Mouse (Mus musculus): ENCODE data around the gene Syne2. TPM values are rescaled to one million over a fixed set of nuclear protein-coding genes. Genes with fewer than 3 reads are reported as not detected.

Syne2 gene
- total RNA-seq, 2 experiments from 2014 or later = 18.6 to 22.0 TPM

GRCm38 (mm10) chr12:76080876-76081556, 263.1 kb downstream of the Syne2 start:
- DNase-seq (ENCODE audit: low spot score in 2 of 2) = no peak
- intact Hi-C loops (cut with DNase I) = no loop called here

DNA sequence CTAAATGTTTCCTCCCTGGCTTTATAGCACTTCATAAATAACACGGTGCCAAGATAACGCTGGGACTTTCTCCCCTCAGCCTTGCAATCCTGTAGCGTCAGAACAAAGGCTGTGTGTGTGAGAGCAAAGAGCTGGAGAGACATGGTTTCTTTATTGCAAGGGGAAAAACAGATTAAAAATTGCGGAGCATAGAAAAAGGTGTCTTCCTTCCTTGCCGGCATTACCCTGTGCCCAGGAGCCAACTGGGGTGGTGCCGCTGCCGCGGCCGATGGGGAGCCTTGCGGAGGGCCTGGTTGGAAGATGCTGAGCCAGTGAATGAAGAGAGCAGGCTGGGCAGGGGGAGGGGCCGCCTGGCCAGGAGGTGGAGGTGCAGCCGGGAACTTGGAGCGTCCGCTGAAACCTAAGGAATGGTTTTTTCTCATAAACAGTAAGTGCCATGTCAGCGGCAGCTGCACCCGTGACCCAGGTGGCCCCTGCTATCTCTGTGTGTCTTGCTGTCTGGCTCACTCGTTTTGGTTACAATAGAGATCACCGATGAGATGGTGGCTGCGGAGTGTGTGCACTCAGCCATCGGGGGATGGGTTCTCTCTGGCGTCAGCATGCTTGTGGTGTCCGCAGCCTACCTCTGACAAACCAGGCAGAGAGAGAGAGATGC, 263.8 kb downstream of the Syne2 start:
- intact Hi-C loops (cut with DNase I) = no loop called here
- peak; percentile 81 to 91 for DNase-seq (ENCODE audit: low spot score in 2 of 2)

GRCm38 (mm10) chr12:76085066-76085465, 267.1 kb downstream of the Syne2 start:
- no peak for DNase-seq (ENCODE audit: low spot score in 2 of 2)
- intact Hi-C loops (cut with DNase I) = no loop called here

DNA sequence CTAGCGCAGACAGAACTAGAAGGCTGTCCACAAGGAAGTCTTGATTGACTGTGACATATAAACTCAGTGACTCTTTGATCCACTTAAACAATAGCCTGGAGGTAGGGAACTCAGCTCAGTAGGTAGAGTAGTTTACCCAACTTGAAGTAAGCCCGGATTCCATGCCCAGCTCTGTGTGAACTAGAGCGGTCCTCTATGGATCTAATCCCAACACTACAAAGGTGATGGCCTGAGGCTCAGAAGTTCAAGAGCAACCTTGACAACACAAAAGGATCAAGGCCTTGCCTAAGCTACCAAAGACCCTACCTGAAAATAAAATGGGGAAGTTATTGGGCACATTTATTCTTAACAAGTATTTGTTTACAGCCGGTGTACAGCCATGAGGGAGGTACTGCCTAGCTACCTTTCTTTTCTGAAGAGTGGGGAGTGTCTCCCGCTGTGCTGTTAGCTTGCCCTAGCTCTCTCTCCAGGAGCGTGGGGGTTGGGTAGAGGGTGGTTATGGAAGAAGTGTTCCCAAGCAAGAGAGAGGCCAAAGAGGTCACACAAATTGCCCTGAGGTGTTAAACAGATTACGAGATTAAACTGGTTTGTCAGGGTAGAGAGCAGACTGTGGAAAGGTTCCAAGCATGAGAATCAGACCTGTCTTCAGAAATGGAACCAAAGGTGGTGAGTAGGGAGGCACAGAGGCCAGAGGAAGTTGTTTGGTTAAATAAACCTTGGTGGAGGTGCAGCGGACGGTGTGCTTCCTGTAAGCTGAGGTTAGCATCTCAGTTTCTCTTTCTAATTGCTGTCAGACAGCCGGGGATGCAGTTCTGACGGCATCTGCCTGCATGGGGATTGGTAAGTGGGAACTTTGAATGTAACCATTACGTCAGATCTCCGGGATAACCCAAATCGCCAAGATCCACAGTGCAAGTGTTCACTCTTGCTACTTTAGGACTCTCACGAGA, 268.3 kb downstream of the Syne2 start:
- no peak for DNase-seq (ENCODE audit: low spot score in 2 of 2)

GRCm38 (mm10) chr12:76087025-76087424, 269.1 kb downstream of the Syne2 start:
- intact Hi-C loops (cut with DNase I) = no loop called here
- no peak for DNase-seq (ENCODE audit: low spot score in 2 of 2)

More for the DNA sequence above, 268.3 kb downstream of the Syne2 start:
- intact Hi-C loops (cut with DNase I) = no loop called here

- intact Hi-C loops (cut with DNase I) = no loop called here
- no peak for DNase-seq (ENCODE audit: low spot score in 2 of 2)
Observed at GRCm38 (mm10) chr12:76092789-76093466, 275.0 kb downstream of the Syne2 start.

GRCm38 (mm10) chr12:76093613-76094588, 276.0 kb downstream of the Syne2 start:
- no peak for DNase-seq (ENCODE audit: low spot score in 2 of 2)
- intact Hi-C loops (cut with DNase I) = no loop called here

DNA sequence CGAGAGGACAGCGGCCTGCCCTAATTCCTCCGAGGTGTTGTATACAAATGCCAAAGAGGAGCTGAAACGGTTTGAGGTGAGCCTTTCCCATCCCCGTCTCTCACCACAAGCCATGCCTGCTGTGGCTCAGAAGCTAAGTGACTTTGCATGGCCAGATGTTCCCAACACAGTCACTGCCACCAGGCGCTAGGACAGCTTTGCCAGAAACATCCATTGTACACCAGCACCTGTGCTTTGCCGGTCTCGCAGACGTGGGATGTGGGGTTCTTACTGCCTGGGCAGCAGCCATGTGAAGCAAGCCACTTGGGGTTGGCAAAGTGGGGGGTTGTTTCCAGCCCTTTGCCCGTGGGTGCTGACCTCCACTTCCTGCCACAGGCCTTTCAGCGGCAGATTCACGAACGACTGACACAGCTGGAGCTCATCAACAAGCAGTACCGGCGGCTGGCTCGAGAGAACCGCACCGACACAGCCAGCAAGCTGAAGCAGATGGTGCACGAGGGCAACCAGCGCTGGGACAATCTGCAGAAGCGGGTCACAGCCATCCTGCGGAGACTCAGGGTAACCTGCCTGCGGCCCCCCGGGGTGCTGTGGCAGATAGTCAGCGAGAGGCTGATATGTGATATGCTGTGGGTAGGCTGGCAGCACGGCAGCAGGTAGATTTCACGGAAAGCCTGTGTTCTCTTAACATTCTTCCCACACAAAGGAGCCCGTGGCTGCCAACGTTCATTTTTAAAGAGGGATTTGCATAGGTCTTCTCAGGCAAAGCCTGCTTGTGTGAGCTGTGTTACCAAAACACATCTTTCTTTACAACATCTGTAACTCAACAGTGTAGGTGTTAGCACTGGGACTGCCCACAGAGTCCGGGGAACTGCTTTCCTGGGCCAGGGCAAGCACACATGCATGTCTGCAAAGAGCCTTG, 277.4 kb downstream of the Syne2 start:
- peak; percentile 28 to 60 for DNase-seq (ENCODE audit: low spot score in 2 of 2)

DNA sequence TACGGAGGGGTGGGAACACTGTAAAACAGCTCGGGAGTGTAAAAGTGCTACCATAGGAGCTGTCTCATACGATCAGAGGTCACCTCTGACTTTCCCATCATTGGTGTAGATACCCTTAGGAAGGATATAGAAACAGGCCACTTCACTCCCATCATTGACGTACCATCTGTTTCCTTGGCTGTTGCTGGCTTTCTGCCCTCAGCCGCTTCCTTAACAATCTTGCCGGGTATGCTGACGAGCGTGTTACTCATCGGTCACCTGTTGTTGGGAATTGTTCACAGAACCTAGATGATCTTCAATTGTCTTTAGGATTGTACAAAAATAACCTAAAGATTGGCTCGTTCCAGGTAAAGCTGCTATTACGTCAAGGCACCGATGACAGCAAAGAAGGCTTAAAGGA, 284.7 kb downstream of the Syne2 start:
- intact Hi-C loops (cut with DNase I) = no loop called here

More for the DNA sequence above, 277.4 kb downstream of the Syne2 start:
- intact Hi-C loops (cut with DNase I) = no loop called here

DNA sequence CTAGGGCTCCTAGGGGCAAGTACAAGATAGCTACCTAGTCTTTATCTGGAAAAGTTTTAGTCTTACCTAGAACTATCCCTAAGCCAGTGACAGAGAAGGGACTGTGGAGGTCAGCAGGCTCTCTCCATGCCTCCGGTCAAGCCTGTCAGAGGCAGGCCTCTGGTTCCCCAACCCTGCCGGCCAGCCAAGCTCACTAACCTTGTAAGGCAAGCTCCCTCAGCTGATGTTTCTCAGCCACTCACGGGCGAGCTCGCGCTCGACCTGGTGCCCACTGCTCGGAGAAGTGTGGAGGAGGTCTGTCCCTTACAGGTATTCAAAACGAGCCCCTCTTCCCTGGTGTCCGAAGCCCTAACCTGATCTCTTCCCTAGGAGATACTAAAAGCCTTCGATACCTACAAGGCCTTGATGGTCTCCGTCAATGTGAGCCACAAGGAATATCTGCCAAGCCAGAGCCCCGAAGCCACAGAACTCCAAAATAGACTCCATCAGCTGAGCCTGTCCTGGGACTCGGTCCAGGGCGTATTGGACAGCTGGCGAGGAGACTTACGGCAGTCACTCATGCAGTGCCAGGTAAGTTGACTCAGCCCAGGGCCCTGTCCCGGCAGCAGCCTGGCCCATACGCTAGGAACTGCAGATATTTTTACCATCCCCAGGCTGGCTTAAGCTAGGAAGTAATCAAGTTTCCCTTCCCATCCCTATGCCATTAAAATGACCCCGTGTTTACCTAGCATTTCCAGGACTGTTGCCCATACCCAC, 286.8 kb downstream of the Syne2 start:
- intact Hi-C loops (cut with DNase I) = no loop called here
- no peak for DNase-seq (ENCODE audit: low spot score in 2 of 2)

More for the DNA sequence above, 284.7 kb downstream of the Syne2 start:
- peak; percentile 13 to 71 for DNase-seq (ENCODE audit: low spot score in 2 of 2)

DNA sequence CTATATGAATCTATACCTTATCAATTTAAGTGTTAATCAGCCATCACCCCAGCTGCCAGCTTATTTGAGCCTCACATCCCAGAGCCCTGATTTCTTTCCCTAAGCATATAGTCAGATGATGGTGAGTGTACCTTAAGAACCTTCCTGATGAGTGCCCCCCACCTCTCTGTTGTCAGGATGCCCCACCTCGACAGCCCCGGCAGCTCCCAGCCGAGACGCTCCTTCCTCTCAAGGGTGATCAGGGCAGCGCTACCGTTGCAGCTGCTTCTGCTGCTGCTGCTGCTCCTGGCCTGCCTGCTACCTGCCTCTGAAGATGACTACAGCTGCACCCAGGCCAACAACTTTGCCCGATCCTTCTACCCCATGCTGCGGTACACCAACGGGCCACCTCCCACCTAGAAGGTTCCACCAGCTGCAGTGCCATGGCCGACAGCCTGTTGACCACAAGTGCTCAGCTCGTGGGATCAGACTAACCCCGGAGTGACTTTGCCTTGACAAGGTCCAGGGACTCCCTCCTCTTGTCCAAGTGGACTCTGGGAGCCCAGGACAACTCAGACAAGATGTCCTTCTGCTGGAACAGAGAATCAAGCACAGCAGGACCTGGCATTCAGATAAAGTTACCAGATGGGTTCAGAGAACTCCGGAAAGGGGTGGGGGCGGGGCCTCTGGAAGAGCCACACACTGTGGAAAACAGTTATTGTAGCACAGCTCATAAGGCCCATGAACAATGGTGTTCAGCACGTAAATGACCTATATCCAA, 291.9 kb downstream of the Syne2 start:
- DNase-seq (ENCODE audit: low spot score in 2 of 2) = no peak
- intact Hi-C loops (cut with DNase I) = no loop called here

DNA sequence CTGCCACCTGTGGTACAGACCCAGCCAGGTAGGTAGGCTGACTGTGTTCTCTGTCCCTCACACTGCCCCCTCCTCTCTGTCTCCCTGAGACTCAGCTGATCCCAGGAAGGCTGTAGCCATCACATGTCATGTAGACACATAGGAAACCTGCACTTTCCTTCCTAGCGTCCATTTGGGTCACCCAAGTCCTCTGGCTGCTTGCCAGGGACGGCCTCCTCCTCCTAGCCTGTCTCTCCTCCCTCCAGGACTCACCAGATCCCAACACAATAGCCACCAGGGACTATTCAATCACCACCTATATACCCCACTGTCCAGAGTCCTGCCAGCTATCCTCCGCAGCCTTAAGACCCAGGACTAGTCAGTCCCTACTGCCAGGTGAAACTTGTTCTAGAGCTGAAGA, 293.1 kb downstream of the Syne2 start:
- DNase-seq (ENCODE audit: low spot score in 2 of 2) = no peak
- intact Hi-C loops (cut with DNase I) = no loop called here

DNA sequence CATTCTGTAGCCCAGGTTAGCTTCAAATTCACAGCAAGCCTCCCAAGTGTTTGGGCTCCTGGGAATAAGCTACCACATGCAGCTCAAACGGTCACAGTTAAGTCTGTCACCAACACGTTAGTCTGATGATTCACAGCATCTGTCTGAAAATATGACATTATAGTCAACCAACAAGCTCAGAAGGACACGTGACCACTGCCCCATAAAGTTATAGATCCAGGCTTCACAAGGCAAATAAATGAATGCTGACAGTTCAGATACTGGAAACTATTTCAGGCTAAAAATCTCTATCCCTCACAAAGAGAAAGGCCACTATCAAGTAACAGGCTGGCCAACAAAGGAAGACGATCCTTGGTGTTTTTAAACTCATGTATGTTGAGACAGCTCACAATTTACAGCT, 298.6 kb downstream of the Syne2 start:
- DNase-seq (ENCODE audit: low spot score in 2 of 2) = peak in 1 of 2 experiments; percentile 18
- intact Hi-C loops (cut with DNase I) = no loop called here

- intact Hi-C loops (cut with DNase I) = no loop called here
- peak; percentile 13 to 65 for DNase-seq (ENCODE audit: low spot score in 2 of 2)
Observed at GRCm38 (mm10) chr12:76117632-76118153, 299.8 kb downstream of the Syne2 start.

DNA sequence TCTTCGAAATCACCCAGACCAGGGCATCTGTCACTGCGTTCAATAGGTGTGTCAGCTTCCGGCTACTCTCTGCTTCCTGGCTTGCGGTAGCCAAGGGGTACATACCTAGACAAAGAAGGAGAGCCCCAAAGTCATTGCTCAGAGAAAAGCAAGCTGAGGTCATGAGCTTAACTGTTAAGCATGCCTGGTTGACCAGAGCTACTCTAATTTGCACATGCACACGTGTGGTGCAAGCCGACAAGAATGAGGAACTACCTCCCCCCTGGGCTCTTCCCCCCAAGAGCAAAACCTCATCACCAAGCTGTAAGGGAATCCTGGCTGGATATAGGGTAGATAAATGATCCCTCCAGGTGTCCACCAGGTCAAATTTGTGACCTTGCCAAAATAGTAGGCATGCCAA, 305.3 kb downstream of the Syne2 start:
- intact Hi-C loops (cut with DNase I) = no loop called here
- DNase-seq (ENCODE audit: low spot score in 2 of 2) = no peak

- intact Hi-C loops (cut with DNase I) = no loop called here
Observed at GRCm38 (mm10) chr12:76128306-76128705, 310.4 kb downstream of the Syne2 start.

More at GRCm38 (mm10) chr12:76128306-76128705, 310.4 kb downstream of the Syne2 start:
- DNase-seq (ENCODE audit: low spot score in 2 of 2) = no peak

All from left cerebral cortex, postnatal 25 days (tissue).